Mouse (Mus musculus) small intestine, adult 2 months (tissue): ENCODE measurements around the gene Cyp46a1. TPM values are rescaled to one million over a fixed set of nuclear protein-coding genes. Genes with fewer than 3 reads are reported as not detected.

Experiments
- H3K27ac ChIP-seq: fragments of 200-500 bp; 2 replicates; pipeline ENCODE4 v1.5.1; 2012; ENCODE audit warnings: low read depth, low read length, control low read depth, inconsistent platforms; ENCODE audit not compliant: insufficient read depth
- H3K27me3 ChIP-seq: fragments of 200-500 bp; 2 replicates; pipeline ENCODE4 v1.6.1; 2012; ENCODE audit warnings: mild to moderate bottlenecking, moderate library complexity, low read length, inconsistent platforms; ENCODE audit not compliant: control insufficient read depth, insufficient read depth
- H3K36me3 ChIP-seq: fragments of 200-500 bp; 2 replicates; pipeline ENCODE4 v1.6.1; 2012; ENCODE audit warnings: mild to moderate bottlenecking, low read length, control low read depth, inconsistent platforms; ENCODE audit not compliant: control insufficient read depth, insufficient read depth
- H3K4me1 ChIP-seq: fragments of 200-500 bp; 2 replicates; pipeline ENCODE4 v1.6.1; 2012; ENCODE audit warnings: low read length, inconsistent platforms, mixed read lengths; ENCODE audit not compliant: control insufficient read depth, insufficient read depth, insufficient read length
- H3K4me3 ChIP-seq: fragments of 200-500 bp; 2 replicates; pipeline ENCODE4 v1.5.1; 2012; ENCODE audit warnings: low read depth, mild to moderate bottlenecking, control low read depth, inconsistent platforms, low read length, moderate library complexity
- CTCF ChIP-seq: fragments of 200-500 bp; IDR thresholded peaks from 2 replicates; pipeline ENCODE4 v1.5.1; 2012; ENCODE audit warnings: low read depth, mild to moderate bottlenecking, control low read depth, inconsistent platforms, low read length, moderate library complexity, mixed read lengths; ENCODE audit not compliant: insufficient replicate concordance, insufficient read length; ENCODE audit errors: extremely low read depth
- POLR2A ChIP-seq: fragments of 200-500 bp; IDR thresholded peaks from 2 replicates; pipeline ENCODE4 v1.6.1; 2012; ENCODE audit warnings: low read depth, mild to moderate bottlenecking, control low read depth, inconsistent platforms, low read length, moderate library complexity
- WGBS: fragments of 180-500 bp; shearing (Covaris S2); methylation state at CpG from one replicate; pipeline ENCODE4 v1.1.7; 2018; 5-methylcytosine and 5-hydroxymethylcytosine counted together
- polyA plus RNA-seq: library from polyadenylated mRNA; depleted of rRNA; stranded (reverse); fragments of >200 nt; gene quantifications from 2 replicates; pipeline ENCODE4 v1.2.3, GENCODE M21; 2012

The Cyp46a1 gene
- polyA plus RNA-seq, 1 experiment = 0.51 TPM

- WGBS = 63% methylated on average over 6 of the region's 6 CpGs
- Histone ChIP-seq H3K4me3 (no peak overlapping the region), H3K36me3 (no peaks in the 10 kb centered on the region), H3K4me1 (no peaks in the 10 kb centered on the region; the same call in none of the 2 replicates), H3K27me3 (peaks cover 2% of the 10 kb centered on the region; the same call in 1 of the 2 replicates), H3K27ac (no peak overlapping the region)
- no peak for TF ChIP-seq POLR2A
- no peak for TF ChIP-seq CTCF
Measured at GRCm38 (mm10) chr12:108312432-108312851, 21.7 kb upstream of the Cyp46a1 start.

- H3K4me1 ChIP-seq = no peaks in the 10 kb centered on the region; the same call in 1 of the 2 replicates
- WGBS = 68% methylated on average over 1 of the region's 1 CpGs
- H3K27me3 ChIP-seq = peaks cover 5% of the 10 kb centered on the region; the same call in 1 of the 2 replicates
- H3K4me3 ChIP-seq = no peak overlapping the region
- H3K36me3 ChIP-seq = no peaks in the 10 kb centered on the region
- TF ChIP-seq CTCF (no peak), POLR2A (no peak)
- no peak overlapping the region for H3K27ac ChIP-seq
Measured at GRCm38 (mm10) chr12:108313244-108313772, 20.9 kb upstream of the Cyp46a1 start.

GRCm38 (mm10) chr12:108315818-108316217 is 18.4 kb upstream of the Cyp46a1 start:
- no peak overlapping the region for H3K27ac ChIP-seq
- H3K4me3 ChIP-seq = no peak overlapping the region
- H3K36me3 ChIP-seq = no peaks in the 10 kb centered on the region
- 46% methylated on average over 10 of the region's 10 CpGs for WGBS
- no peaks in the 10 kb centered on the region for H3K4me1 ChIP-seq
- H3K27me3 ChIP-seq = peaks cover 15% of the 10 kb centered on the region
- TF ChIP-seq POLR2A = no peak
- TF ChIP-seq CTCF = no peak

GRCm38 (mm10) chr12:108316655-108317054 is 17.5 kb upstream of the Cyp46a1 start:
- Histone ChIP-seq H3K27me3 (peaks cover 15% of the 10 kb centered on the region), H3K4me1 (no peaks in the 10 kb centered on the region), H3K4me3 (no peak overlapping the region), H3K27ac (no peak overlapping the region), H3K36me3 (no peaks in the 10 kb centered on the region)
- 48% methylated on average over 6 of the region's 6 CpGs for WGBS
- TF ChIP-seq CTCF (no peak), POLR2A (no peak)

GRCm38 (mm10) chr12:108317201-108317738 is 16.9 kb upstream of the Cyp46a1 start:
- Histone ChIP-seq H3K4me3 (no peak overlapping the region), H3K27me3 (peaks cover 15% of the 10 kb centered on the region), H3K36me3 (no peaks in the 10 kb centered on the region), H3K27ac (no peak overlapping the region), H3K4me1 (no peaks in the 10 kb centered on the region)
- TF ChIP-seq CTCF = no peak
- no peak for TF ChIP-seq POLR2A
- WGBS = 17% methylated on average over 9 of the region's 9 CpGs

- Histone ChIP-seq H3K4me3 (no peak overlapping the region), H3K36me3 (no peaks in the 10 kb centered on the region), H3K27me3 (peaks cover 15% of the 10 kb centered on the region), H3K4me1 (no peaks in the 10 kb centered on the region), H3K27ac (no peak overlapping the region)
- 33% methylated on average over 18 of the region's 18 CpGs for WGBS
- TF ChIP-seq POLR2A = no peak
- TF ChIP-seq CTCF = no peak
Measured at GRCm38 (mm10) chr12:108317826-108318430, 16.3 kb upstream of the Cyp46a1 start.

- no peak for TF ChIP-seq POLR2A
- no peak for TF ChIP-seq CTCF
- H3K27ac ChIP-seq = no peak overlapping the region
- 24% methylated on average over 37 of the region's 37 CpGs for WGBS
- no peak overlapping the region for H3K4me3 ChIP-seq
- no peaks in the 10 kb centered on the region for H3K4me1 ChIP-seq
- H3K27me3 ChIP-seq = peaks cover 15% of the 10 kb centered on the region
- H3K36me3 ChIP-seq = no peaks in the 10 kb centered on the region
Measured at GRCm38 (mm10) chr12:108318499-108318898, 15.7 kb upstream of the Cyp46a1 start.
